Mouse (Mus musculus) intestine, embryonic 14.5 days (tissue): Measurements from ENCODE around the gene Lrrc63. TPM values are rescaled to one million over a fixed set of nuclear protein-coding genes. Genes with fewer than 3 reads are reported as not detected.

Experiments used
- ATAC-seq: fragments of 200-750 bp; cut with Nextera tagmentation; replicated peaks from 2 replicates; pipeline ENCODE4 v1.8.0; 2017; ENCODE audit warnings: low read depth, moderate number of reproducible peaks, moderate TSS enrichment, moderate library complexity; ENCODE audit not compliant: low FRiP score, low TSS enrichment
- DNase-seq: peaks from one replicate; pipeline ENCODE4 v3.0.0-alpha.2; 2018; ENCODE audit warnings: low spot score
- H3K27ac ChIP-seq: fragments of 300-500 bp; sonication (generic); 2 replicates; pipeline ENCODE4 v1.5.1; 2014; ENCODE audit warnings: low read depth, mild to moderate bottlenecking, control low read depth
- H3K27me3 ChIP-seq: fragments of 300-500 bp; sonication (generic); replicated peaks from 2 replicates; pipeline ENCODE4 v1.6.1; 2014; ENCODE audit warnings: low read length, control low read depth; ENCODE audit not compliant: control insufficient read depth, insufficient read depth
- H3K36me3 ChIP-seq: fragments of 300-500 bp; sonication (generic); 2 replicates; pipeline ENCODE4 v1.6.1; 2014; ENCODE audit warnings: low read length, control low read depth; ENCODE audit not compliant: control insufficient read depth, insufficient read depth
- H3K4me1 ChIP-seq: fragments of 300-500 bp; sonication (generic); replicated peaks from 2 replicates; pipeline ENCODE4 v1.6.1; 2014; ENCODE audit warnings: low read length, control low read depth, mixed read lengths; ENCODE audit not compliant: control insufficient read depth, insufficient read depth
- H3K4me2 ChIP-seq: fragments of 300-500 bp; sonication (generic); 2 replicates; pipeline ENCODE4 v1.6.1; 2014; ENCODE audit warnings: low read length
- H3K4me3 ChIP-seq: fragments of 300-500 bp; sonication (generic); 2 replicates; pipeline ENCODE4 v1.5.1; 2014; ENCODE audit warnings: low read depth, low read length, control low read depth, mixed read lengths
- H3K9ac ChIP-seq: fragments of 300-500 bp; sonication (generic); 2 replicates; pipeline ENCODE4 v1.6.1; 2014; ENCODE audit warnings: mild to moderate bottlenecking, low read length
- H3K9me3 ChIP-seq: fragments of 300-500 bp; sonication (generic); 2 replicates; pipeline ENCODE4 v1.6.1; 2016; ENCODE audit warnings: low read length, control low read depth; ENCODE audit not compliant: control insufficient read depth
- WGBS: fragments of 180-500 bp; shearing (Covaris S2); extraction: QIAGEN DNeasy Blood & Tissue Kit; methylation state at CpG from one replicate; pipeline ENCODE4 v1.1.7; 2014; 5-methylcytosine and 5-hydroxymethylcytosine counted together
- polyA plus RNA-seq: library from polyadenylated mRNA; unstranded; fragments of >200 nt; fragmentation: Nextera tagmentation; extraction: Ambion mirVana; gene quantifications from 2 replicates; pipeline ENCODE4 v1.2.1, GENCODE M21; 2014

Lrrc63 gene
- polyA plus RNA-seq, 1 experiment from 2014 or later, result not detected

GRCm38 (mm10) chr14:75174296-75174695 is 43.6 kb upstream of the Lrrc63 start:
- H3K4me1 ChIP-seq, result no peaks in the 10 kb centered on the region
- no peaks in the 10 kb centered on the region for H3K36me3 ChIP-seq
- no peak for DNase-seq
- no peak overlapping the region for H3K4me3 ChIP-seq
- H3K4me2 ChIP-seq, result no peak overlapping the region
- H3K27ac ChIP-seq, result no peak overlapping the region
- 67% methylated on average over 8 of the region's 8 CpGs for WGBS
- H3K27me3 ChIP-seq, result no peaks in the 10 kb centered on the region
- no peaks in the 10 kb centered on the region for H3K9me3 ChIP-seq
- ATAC-seq, result no peak; the same call in 1 of the 2 replicates
- no peak overlapping the region for H3K9ac ChIP-seq

GRCm38 (mm10) chr14:75170546-75170945 is 39.9 kb upstream of the Lrrc63 start:
- Histone ChIP-seq H3K4me2 (no peak overlapping the region), H3K4me1 (no peaks in the 10 kb centered on the region), H3K9me3 (no peaks in the 10 kb centered on the region), H3K9ac (no peak overlapping the region), H3K27ac (no peak overlapping the region), H3K4me3 (no peak overlapping the region), H3K27me3 (no peaks in the 10 kb centered on the region), H3K36me3 (no peaks in the 10 kb centered on the region)
- ATAC-seq (no peak), DNase-seq (no peak)
- 76% methylated on average over 1 of the region's 1 CpGs for WGBS

- Histone ChIP-seq H3K4me2 (no peak overlapping the region), H3K4me3 (no peak overlapping the region), H3K27me3 (no peaks in the 10 kb centered on the region), H3K9ac (no peak overlapping the region), H3K9me3 (no peaks in the 10 kb centered on the region), H3K36me3 (no peaks in the 10 kb centered on the region), H3K4me1 (no peaks in the 10 kb centered on the region), H3K27ac (no peak overlapping the region)
- DNase-seq (no peak), ATAC-seq (no peak)
- 62% methylated on average over 3 of the region's 3 CpGs for WGBS
Measured at GRCm38 (mm10) chr14:75168501-75168900, 37.8 kb upstream of the Lrrc63 start.

GRCm38 (mm10) chr14:75165574-75166131 is 35.0 kb upstream of the Lrrc63 start:
- DNase-seq, result no peak
- H3K9ac ChIP-seq, result no peak overlapping the region

GRCm38 (mm10) chr14:75164345-75164744 is 33.7 kb upstream of the Lrrc63 start:
- DNase-seq (no peak), ATAC-seq (no peak)
- H3K4me2 ChIP-seq, result no peak overlapping the region
- no peaks in the 10 kb centered on the region for H3K27me3 ChIP-seq
- no peaks in the 10 kb centered on the region for H3K36me3 ChIP-seq
- no peaks in the 10 kb centered on the region for H3K4me1 ChIP-seq
- H3K9me3 ChIP-seq, result no peaks in the 10 kb centered on the region
- 88% methylated on average over 9 of the region's 9 CpGs for WGBS
- no peak overlapping the region for H3K4me3 ChIP-seq
- H3K9ac ChIP-seq, result no peak overlapping the region
- no peak overlapping the region for H3K27ac ChIP-seq

More at GRCm38 (mm10) chr14:75165574-75166131, 35.0 kb upstream of the Lrrc63 start:
- Histone ChIP-seq H3K4me3 (no peak overlapping the region), H3K4me1 (no peaks in the 10 kb centered on the region), H3K4me2 (no peak overlapping the region), H3K27me3 (no peaks in the 10 kb centered on the region), H3K27ac (no peak overlapping the region), H3K9me3 (no peaks in the 10 kb centered on the region), H3K36me3 (no peaks in the 10 kb centered on the region)
- WGBS, result 69% methylated on average over 2 of the region's 2 CpGs
- no peak for ATAC-seq

GRCm38 (mm10) chr14:75163866-75164265 is 33.2 kb upstream of the Lrrc63 start:
- H3K4me2 ChIP-seq, result no peak overlapping the region
- WGBS, result 86% methylated on average over 8 of the region's 8 CpGs
- H3K4me1 ChIP-seq, result no peaks in the 10 kb centered on the region
- no peak for DNase-seq
- ATAC-seq, result no peak
- no peak overlapping the region for H3K9ac ChIP-seq
- no peak overlapping the region for H3K4me3 ChIP-seq
- H3K9me3 ChIP-seq, result no peaks in the 10 kb centered on the region
- no peaks in the 10 kb centered on the region for H3K36me3 ChIP-seq
- no peak overlapping the region for H3K27ac ChIP-seq
- H3K27me3 ChIP-seq, result no peaks in the 10 kb centered on the region

- Histone ChIP-seq H3K4me3 (no peak overlapping the region), H3K9me3 (no peaks in the 10 kb centered on the region), H3K36me3 (no peaks in the 10 kb centered on the region), H3K4me2 (no peak overlapping the region), H3K4me1 (no peaks in the 10 kb centered on the region), H3K27ac (no peak overlapping the region), H3K27me3 (no peaks in the 10 kb centered on the region), H3K9ac (no peak overlapping the region)
- ATAC-seq (no peak), DNase-seq (no peak)
- 91% methylated on average over 2 of the region's 2 CpGs for WGBS
Measured at GRCm38 (mm10) chr14:75159375-75159774, 28.7 kb upstream of the Lrrc63 start.

- H3K27ac ChIP-seq, result no peak overlapping the region
- WGBS, result 69% methylated on average over 8 of the region's 8 CpGs
- H3K4me1 ChIP-seq, result no peaks in the 10 kb centered on the region
- H3K9ac ChIP-seq, result no peak overlapping the region
- no peak overlapping the region for H3K4me2 ChIP-seq
- H3K9me3 ChIP-seq, result no peaks in the 10 kb centered on the region
- ATAC-seq, result no peak
- H3K27me3 ChIP-seq, result no peaks in the 10 kb centered on the region
- no peaks in the 10 kb centered on the region for H3K36me3 ChIP-seq
- DNase-seq, result no peak
- no peak overlapping the region for H3K4me3 ChIP-seq
Measured at GRCm38 (mm10) chr14:75154481-75154880, 23.8 kb upstream of the Lrrc63 start.

GRCm38 (mm10) chr14:75151146-75151545 is 20.5 kb upstream of the Lrrc63 start:
- no peaks in the 10 kb centered on the region for H3K36me3 ChIP-seq
- no peak overlapping the region for H3K4me2 ChIP-seq
- ATAC-seq, result no peak
- H3K9me3 ChIP-seq, result no peaks in the 10 kb centered on the region
- no peaks in the 10 kb centered on the region for H3K27me3 ChIP-seq
- WGBS, result 68% methylated on average over 3 of the region's 3 CpGs
- no peak overlapping the region for H3K9ac ChIP-seq
- H3K27ac ChIP-seq, result no peak overlapping the region
- no peaks in the 10 kb centered on the region for H3K4me1 ChIP-seq
- H3K4me3 ChIP-seq, result no peak overlapping the region
- no peak for DNase-seq
